Mouse (Mus musculus) intestine, embryonic 14.5 days (tissue): ENCODE data around the gene Agps. TPM values are rescaled to one million over a fixed set of nuclear protein-coding genes. Genes with fewer than 3 reads are reported as not detected.
A peak's percentile ranks its signal among the peaks of the same experiment; 100 is the strongest.

Experiments used
- ATAC-seq: fragments of 200-750 bp; cut with Nextera tagmentation; replicated peaks from 2 replicates; pipeline ENCODE4 v1.8.0; 2017; ENCODE audit warnings: low read depth, moderate number of reproducible peaks, moderate TSS enrichment, moderate library complexity; ENCODE audit not compliant: low FRiP score, low TSS enrichment
- DNase-seq: peaks from one replicate; pipeline ENCODE4 v3.0.0-alpha.2; 2018; ENCODE audit warnings: low spot score
- H3K27ac ChIP-seq: fragments of 300-500 bp; sonication (generic); 2 replicates; pipeline ENCODE4 v1.5.1; 2014; ENCODE audit warnings: low read depth, mild to moderate bottlenecking, control low read depth
- H3K27me3 ChIP-seq: fragments of 300-500 bp; sonication (generic); replicated peaks from 2 replicates; pipeline ENCODE4 v1.6.1; 2014; ENCODE audit warnings: low read length, control low read depth; ENCODE audit not compliant: control insufficient read depth, insufficient read depth
- H3K36me3 ChIP-seq: fragments of 300-500 bp; sonication (generic); 2 replicates; pipeline ENCODE4 v1.6.1; 2014; ENCODE audit warnings: low read length, control low read depth; ENCODE audit not compliant: control insufficient read depth, insufficient read depth
- H3K4me1 ChIP-seq: fragments of 300-500 bp; sonication (generic); replicated peaks from 2 replicates; pipeline ENCODE4 v1.6.1; 2014; ENCODE audit warnings: low read length, control low read depth, mixed read lengths; ENCODE audit not compliant: control insufficient read depth, insufficient read depth
- H3K4me2 ChIP-seq: fragments of 300-500 bp; sonication (generic); 2 replicates; pipeline ENCODE4 v1.6.1; 2014; ENCODE audit warnings: low read length
- H3K4me3 ChIP-seq: fragments of 300-500 bp; sonication (generic); 2 replicates; pipeline ENCODE4 v1.5.1; 2014; ENCODE audit warnings: low read depth, low read length, control low read depth, mixed read lengths
- H3K9ac ChIP-seq: fragments of 300-500 bp; sonication (generic); 2 replicates; pipeline ENCODE4 v1.6.1; 2014; ENCODE audit warnings: mild to moderate bottlenecking, low read length
- H3K9me3 ChIP-seq: fragments of 300-500 bp; sonication (generic); 2 replicates; pipeline ENCODE4 v1.6.1; 2016; ENCODE audit warnings: low read length, control low read depth; ENCODE audit not compliant: control insufficient read depth
- WGBS: fragments of 180-500 bp; shearing (Covaris S2); extraction: QIAGEN DNeasy Blood & Tissue Kit; methylation state at CpG from one replicate; pipeline ENCODE4 v1.1.7; 2014; 5-methylcytosine and 5-hydroxymethylcytosine counted together
- polyA plus RNA-seq: library from polyadenylated mRNA; unstranded; fragments of >200 nt; fragmentation: Nextera tagmentation; extraction: Ambion mirVana; gene quantifications from 2 replicates; pipeline ENCODE4 v1.2.1, GENCODE M21; 2014

Gene Agps
- polyA plus RNA-seq, 1 experiment from 2014 or later = 35.6 TPM

DNA sequence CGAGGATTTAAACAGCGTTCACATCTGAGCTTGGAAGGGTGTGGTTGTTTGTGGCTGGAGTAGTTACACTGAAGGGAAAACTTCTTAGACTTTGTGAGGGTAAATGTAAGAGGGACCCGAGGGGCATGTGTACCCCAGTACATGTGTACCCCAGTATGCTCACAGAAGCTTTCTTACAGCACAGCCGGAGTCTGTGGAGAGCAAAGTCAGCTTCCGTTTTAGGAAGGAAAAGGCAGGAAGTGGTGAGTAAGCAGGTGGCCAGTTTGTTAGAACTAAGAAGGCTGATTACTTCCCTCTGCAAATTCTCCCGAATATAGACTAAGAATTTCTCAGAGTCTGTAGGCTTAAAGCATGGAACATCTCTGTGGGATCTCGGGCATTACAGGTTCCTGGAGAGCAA, 8.2 kb upstream of the Agps start:
- H3K4me1 ChIP-seq = no peaks in the 10 kb centered on the region; the same call in 1 of the 2 replicates
- H3K9me3 ChIP-seq = no peaks in the 10 kb centered on the region
- no peak for DNase-seq
- no peaks in the 10 kb centered on the region for H3K27me3 ChIP-seq
- H3K4me2 ChIP-seq = no peak overlapping the region
- 51% methylated on average over 7 of the region's 7 CpGs for WGBS
- H3K9ac ChIP-seq = no peak overlapping the region
- no peaks in the 10 kb centered on the region for H3K36me3 ChIP-seq
- H3K4me3 ChIP-seq = no peak overlapping the region
- no peak overlapping the region for H3K27ac ChIP-seq
- ATAC-seq = no peak

DNA sequence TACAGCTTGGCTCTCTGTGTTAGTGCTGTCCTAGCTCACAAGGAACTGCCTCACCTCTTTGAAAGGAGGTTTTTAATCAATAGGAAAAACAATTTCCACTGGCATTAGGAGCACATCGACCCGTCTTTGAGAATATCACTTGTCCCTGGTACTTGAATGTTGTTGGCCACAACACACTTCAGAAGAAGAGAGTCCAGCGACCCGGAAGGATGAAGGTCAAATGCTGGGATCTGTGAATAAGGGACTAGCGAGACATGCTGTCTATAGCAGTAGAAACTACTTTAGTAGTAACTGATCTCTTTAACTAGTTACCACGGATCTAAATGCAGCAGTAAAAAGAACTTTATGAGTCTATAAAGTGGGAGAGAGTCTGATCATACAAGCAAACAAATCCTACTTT, 7.8 kb upstream of the Agps start:
- ATAC-seq = no peak
- no peak overlapping the region for H3K4me3 ChIP-seq
- no peaks in the 10 kb centered on the region for H3K9me3 ChIP-seq
- no peak overlapping the region for H3K4me2 ChIP-seq
- no peak for DNase-seq
- H3K27ac ChIP-seq = no peak overlapping the region
- WGBS = 49% methylated on average over 6 of the region's 6 CpGs
- no peaks in the 10 kb centered on the region for H3K36me3 ChIP-seq
- H3K4me1 ChIP-seq = no peaks in the 10 kb centered on the region; the same call in 1 of the 2 replicates
- no peaks in the 10 kb centered on the region for H3K27me3 ChIP-seq
- H3K9ac ChIP-seq = no peak overlapping the region

DNA sequence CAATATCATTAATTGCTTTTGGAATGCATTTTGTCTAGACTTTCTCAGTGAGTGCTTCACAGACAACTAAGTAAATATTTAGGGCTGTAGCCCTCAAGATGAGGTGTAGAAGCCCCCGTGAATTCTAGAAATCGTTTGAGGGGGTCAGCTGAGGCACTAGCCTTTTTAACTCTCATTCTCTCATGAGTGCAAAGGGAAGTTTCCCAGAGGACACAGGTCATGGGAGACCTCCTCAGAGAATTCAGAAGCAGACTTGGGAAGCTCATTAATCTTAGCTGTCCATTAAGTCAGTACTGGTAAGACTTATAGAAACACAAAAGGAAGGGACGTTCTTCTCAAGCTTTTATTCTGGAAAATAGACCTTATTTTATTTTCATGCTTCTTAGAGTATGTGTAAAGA, 7.1 kb upstream of the Agps start:
- H3K36me3 ChIP-seq = no peaks in the 10 kb centered on the region
- no peaks in the 10 kb centered on the region; the same call in 1 of the 2 replicates for H3K4me1 ChIP-seq
- no peak overlapping the region for H3K4me3 ChIP-seq
- no peak overlapping the region for H3K27ac ChIP-seq
- no peak for ATAC-seq
- H3K27me3 ChIP-seq = no peaks in the 10 kb centered on the region
- DNase-seq = no peak
- no peaks in the 10 kb centered on the region for H3K9me3 ChIP-seq
- WGBS = 20% methylated on average over 3 of the region's 3 CpGs
- H3K9ac ChIP-seq = no peak overlapping the region
- no peak overlapping the region for H3K4me2 ChIP-seq

DNA sequence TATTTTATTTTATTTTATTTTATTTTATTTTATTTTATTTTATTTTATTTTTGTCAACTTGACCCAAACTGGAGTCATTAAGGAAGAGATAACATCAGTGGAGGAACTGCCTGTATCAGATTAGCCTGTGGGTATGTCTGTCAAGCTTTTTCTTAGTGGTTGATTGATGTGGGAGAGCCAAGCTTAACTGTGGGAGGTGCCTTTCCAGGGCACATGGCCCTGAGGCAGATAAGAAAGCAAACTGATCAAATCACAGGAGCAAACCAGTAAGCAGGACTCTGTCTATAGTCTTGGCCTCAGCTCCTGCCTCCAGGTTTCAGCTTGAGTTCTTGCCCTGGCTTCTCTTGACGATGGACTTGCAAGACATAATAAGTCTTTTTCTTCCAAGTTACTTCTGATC, 6.4 kb upstream of the Agps start:
- ATAC-seq = 0 out of 2 replicates have a peak, but pooled peaks have one; percentile 58

DNA sequence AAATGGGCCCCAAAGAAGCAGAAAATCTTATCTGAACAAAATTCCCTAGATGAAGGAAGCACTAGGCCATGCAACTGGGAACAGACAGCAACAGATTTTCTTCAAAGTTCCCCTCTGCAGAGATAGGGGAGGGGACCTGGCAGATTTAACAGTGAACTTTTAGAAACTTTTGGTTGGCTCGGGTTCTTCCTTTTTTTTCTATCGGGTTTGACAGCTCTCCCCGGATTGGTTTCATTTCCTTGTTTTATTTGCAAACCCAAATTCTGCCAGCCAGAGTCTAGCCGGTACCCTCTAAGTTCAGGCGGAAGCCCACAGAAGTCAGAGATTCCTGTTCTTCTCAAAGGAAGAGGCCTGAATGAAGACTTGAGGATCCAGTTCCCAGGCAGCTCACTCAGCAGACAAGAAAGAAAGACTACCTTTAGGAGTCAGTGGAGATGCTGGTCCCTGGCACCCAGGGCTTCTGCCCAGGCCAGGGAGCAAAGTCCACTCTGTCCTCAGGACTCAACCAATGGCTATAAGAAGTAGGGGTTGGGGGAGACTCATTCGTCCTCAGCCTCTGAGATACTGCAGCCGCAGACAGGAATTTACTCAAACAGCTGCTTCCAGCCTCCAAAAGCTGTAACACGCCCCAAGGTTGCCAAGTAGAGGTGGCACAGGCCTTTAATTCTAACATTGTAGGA, 2.9 kb upstream of the Agps start:
- no peak for ATAC-seq
- no peaks in the 10 kb centered on the region for H3K36me3 ChIP-seq

More for the DNA sequence above, 6.4 kb upstream of the Agps start:
- no peaks in the 10 kb centered on the region; the same call in 1 of the 2 replicates for H3K4me1 ChIP-seq
- H3K36me3 ChIP-seq = no peaks in the 10 kb centered on the region
- no peaks in the 10 kb centered on the region for H3K27me3 ChIP-seq
- no peak overlapping the region for H3K4me3 ChIP-seq
- no peak overlapping the region for H3K4me2 ChIP-seq
- H3K27ac ChIP-seq = no peak overlapping the region
- no peak for DNase-seq
- no peak overlapping the region for H3K9ac ChIP-seq
- WGBS = 29% methylated on average over 1 of the region's 1 CpGs
- H3K9me3 ChIP-seq = no peaks in the 10 kb centered on the region

DNA sequence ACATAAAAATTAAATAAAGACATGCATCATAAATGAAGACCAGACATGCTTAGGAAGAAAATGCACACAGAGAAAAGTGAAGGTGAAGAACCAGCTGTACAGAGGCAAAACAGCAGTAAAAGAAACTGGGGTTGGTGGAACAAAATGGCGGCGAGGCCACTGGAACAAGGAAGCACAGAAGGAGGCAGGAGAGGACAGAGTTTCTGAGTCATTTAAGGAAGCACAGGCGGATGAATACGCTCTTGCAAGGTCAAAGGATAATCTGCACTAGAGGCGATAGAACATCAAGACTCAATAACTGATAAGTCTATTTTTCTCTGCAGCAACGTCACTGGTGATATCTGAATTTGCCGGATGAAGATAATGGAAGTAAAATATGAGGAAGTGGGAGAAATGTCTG, 1.7 kb upstream of the Agps start:
- no peaks in the 10 kb centered on the region for H3K9me3 ChIP-seq
- no peak overlapping the region for H3K4me3 ChIP-seq
- ATAC-seq = no peak
- H3K27ac ChIP-seq = no peak overlapping the region
- DNase-seq = no peak
- H3K4me1 ChIP-seq = peaks cover 13% of the 10 kb centered on the region; the same call in 1 of the 2 replicates
- H3K27me3 ChIP-seq = no peaks in the 10 kb centered on the region
- H3K4me2 ChIP-seq = no peak overlapping the region
- no peaks in the 10 kb centered on the region for H3K36me3 ChIP-seq
- H3K9ac ChIP-seq = no peak overlapping the region
- WGBS = 86% methylated on average over 7 of the region's 7 CpGs

More for the DNA sequence above, 2.9 kb upstream of the Agps start:
- DNase-seq = no peak
- H3K9ac ChIP-seq = no peak overlapping the region
- H3K27ac ChIP-seq = no peak overlapping the region
- 75% methylated on average over 8 of the region's 8 CpGs for WGBS
- H3K9me3 ChIP-seq = no peaks in the 10 kb centered on the region
- no peak overlapping the region for H3K4me2 ChIP-seq
- H3K27me3 ChIP-seq = no peaks in the 10 kb centered on the region
- H3K4me3 ChIP-seq = no peak overlapping the region
- peaks cover 13% of the 10 kb centered on the region; the same call in 1 of the 2 replicates for H3K4me1 ChIP-seq

DNA sequence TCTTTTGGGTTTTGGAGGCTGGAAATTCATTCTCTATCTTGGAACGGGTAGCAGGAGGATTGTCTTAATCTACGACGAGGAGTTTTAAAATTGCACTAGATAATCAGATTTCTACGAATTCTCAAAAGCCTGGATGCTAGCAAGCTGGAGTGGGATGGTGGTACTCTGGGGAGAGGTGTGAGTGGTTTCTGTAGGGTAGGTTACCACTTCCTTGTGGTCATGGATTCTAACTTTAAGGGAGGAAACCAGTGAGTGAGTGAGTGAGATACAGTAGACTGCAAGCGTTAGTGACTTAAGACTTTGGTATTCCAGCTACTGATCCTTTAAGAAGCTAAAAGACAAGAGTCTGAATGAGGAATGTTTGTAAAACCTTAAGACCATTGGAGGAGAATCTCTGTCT, 804 bp downstream of the Agps start:
- ATAC-seq (no peak), DNase-seq (no peak)
- Histone ChIP-seq H3K4me2 (peak overlapping the region; percentile 86), H3K9me3 (no peaks in the 10 kb centered on the region), H3K27ac (peak overlapping the region; percentile 74), H3K27me3 (no peaks in the 10 kb centered on the region), H3K9ac (peak overlapping the region; percentile 78), H3K36me3 (no peaks in the 10 kb centered on the region), H3K4me3 (peak overlapping the region; percentile 87), H3K4me1 (peaks cover 15% of the 10 kb centered on the region; the same call in 1 of the 2 replicates)
- WGBS = 1% methylated on average over 5 of the region's 5 CpGs

- Histone ChIP-seq H3K4me3 (no peak overlapping the region), H3K27ac (no peak overlapping the region), H3K9ac (no peak overlapping the region), H3K27me3 (no peaks in the 10 kb centered on the region), H3K4me2 (no peak overlapping the region), H3K36me3 (no peaks in the 10 kb centered on the region), H3K4me1 (peaks cover 15% of the 10 kb centered on the region; the same call in 1 of the 2 replicates), H3K9me3 (no peaks in the 10 kb centered on the region)
- 89% methylated on average over 2 of the region's 2 CpGs for WGBS
- ATAC-seq (no peak), DNase-seq (no peak)
Measured at GRCm38 (mm10) chr2:75834492-75834891, 2.5 kb downstream of the Agps start.

DNA sequence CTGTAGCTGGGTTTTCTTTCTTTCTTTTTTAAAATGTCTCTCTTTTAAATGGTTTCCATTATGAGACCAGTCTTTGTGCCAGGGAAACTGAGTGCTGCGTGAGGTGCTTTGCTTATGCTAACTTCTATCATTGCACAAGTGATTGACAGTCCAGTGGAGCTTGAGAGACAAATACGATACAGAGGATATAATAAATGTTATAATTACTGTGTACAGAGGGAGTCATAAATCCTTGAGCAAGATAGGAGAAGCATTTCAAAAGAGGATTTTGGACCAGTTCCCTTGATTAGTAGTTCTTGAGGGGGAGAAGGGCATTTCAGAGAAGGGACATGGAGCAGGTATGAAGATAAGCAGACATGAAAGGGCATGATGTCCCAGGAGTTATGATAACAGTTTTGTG, 10.3 kb downstream of the Agps start:
- Histone ChIP-seq H3K4me1 (0 out of 2 replicates have a peak, but pooled peaks cover 7% of the 10 kb centered on the region), H3K27ac (no peak overlapping the region), H3K4me2 (no peak overlapping the region), H3K9me3 (no peaks in the 10 kb centered on the region), H3K36me3 (no peaks in the 10 kb centered on the region), H3K27me3 (no peaks in the 10 kb centered on the region), H3K9ac (no peak overlapping the region), H3K4me3 (no peak overlapping the region)
- ATAC-seq (no peak), DNase-seq (no peak)
- WGBS = 52% methylated on average over 2 of the region's 2 CpGs
